Mouse (Mus musculus): Measurements from ENCODE around the gene Strip1.

Strip1 gene

GRCm38 (mm10) chr3:107628551-107628950, 2.9 kb downstream of the Strip1 start:
- DNase-seq (ENCODE audit: low read depth in 1 of 2, low spot score in 2 of 2) = no peak

DNA sequence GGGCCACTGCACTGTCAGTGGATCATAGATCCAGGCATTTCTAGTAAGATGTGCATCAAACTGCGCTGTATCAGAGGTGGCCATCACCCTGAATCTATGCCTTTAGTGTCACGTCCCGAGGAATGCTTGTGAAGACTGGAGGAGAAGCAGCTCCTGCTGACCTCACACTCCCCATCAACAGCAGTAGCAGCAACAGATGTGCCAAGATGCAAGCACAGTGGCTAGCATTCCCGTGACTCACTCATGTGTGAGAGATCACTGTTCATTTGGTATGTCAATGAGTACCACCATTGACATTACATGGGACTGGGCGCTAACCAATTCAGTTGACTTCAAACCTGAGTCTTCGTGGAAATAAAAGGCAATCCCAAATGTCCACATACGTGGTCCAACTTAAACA, 3.9 kb downstream of the Strip1 start:
- DNase-seq (ENCODE audit: low read depth in 1 of 2, low spot score in 2 of 2) = no peak

- no peak for DNase-seq (ENCODE audit: low read depth in 1 of 2, low spot score in 2 of 2)
These were observed 4.7 kb downstream of the Strip1 start for GRCm38 (mm10) chr3:107626751-107627150.

GRCm38 (mm10) chr3:107625536-107625935, 6.0 kb downstream of the Strip1 start:
- DNase-seq (ENCODE audit: low read depth in 1 of 2, low spot score in 2 of 2) = no peak

DNA sequence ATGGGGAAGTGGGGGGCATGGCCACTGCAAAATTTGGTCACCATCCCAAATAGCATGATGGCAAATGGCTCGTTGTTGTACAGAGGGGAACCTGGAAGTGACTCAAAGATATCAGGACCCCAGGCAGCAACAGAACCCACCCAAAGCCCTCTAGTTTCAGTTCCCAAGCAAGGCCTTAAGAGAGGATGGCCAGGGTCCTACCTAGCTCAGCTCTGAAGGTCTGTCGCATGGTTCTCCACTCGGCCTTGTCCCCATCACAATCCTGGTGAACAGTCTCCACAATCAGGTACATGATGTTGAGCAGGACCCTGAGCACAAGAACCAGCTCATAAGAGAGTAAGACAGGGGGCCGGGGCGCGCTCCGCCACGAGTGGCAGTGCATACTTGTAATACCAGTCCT, 7.1 kb downstream of the Strip1 start:
- DNase-seq (ENCODE audit: low read depth in 1 of 2, low spot score in 2 of 2) = no peak

DNA sequence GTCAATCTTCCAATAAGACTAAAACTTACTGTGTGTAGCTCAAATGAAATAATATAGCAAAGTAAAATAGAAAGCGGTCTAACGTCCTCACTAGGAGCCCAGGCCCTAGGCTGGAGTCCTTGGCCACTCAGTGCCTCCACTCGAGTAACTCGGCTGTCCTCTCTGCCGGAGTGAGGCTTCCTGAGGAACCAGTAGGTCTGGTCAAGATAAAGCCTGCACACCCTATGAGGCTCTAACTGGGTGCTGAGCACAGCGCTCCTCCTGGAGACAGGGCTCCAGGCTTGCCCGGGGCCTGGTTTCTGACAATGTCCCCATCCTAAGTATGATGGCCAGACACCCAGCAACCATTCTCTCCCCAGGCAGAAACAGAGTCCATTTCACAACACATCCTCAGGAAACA, 9.0 kb downstream of the Strip1 start:
- DNase-seq (ENCODE audit: low read depth in 1 of 2, low spot score in 2 of 2) = no peak

- DNase-seq (ENCODE audit: low read depth in 1 of 2, low spot score in 2 of 2) = no peak
These were observed 10.0 kb downstream of the Strip1 start for GRCm38 (mm10) chr3:107621286-107622075.

GRCm38 (mm10) chr3:107619911-107620310, 11.6 kb downstream of the Strip1 start:
- DNase-seq (ENCODE audit: low read depth in 1 of 2, low spot score in 2 of 2) = no peak

DNA sequence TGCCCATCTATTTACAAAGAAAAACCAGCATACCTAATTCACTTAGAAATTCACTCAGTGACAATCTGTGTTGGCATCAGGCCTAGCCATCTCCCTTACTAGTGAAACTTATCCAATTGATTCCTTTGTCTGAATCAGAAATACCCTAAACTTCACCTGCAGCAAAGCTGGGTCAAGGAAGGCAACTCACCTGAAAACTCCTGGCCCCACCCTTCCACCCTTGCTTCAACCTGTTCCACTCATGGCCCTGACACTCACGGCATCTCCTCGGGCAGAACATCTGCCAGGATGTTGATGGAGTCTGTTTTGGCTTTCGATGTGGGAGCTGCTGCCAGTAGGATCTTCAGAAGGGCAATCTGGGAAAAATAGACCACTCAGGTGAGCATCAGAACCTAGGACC, 13.7 kb downstream of the Strip1 start:
- no peak for DNase-seq (ENCODE audit: low read depth in 1 of 2, low spot score in 2 of 2)

DNA sequence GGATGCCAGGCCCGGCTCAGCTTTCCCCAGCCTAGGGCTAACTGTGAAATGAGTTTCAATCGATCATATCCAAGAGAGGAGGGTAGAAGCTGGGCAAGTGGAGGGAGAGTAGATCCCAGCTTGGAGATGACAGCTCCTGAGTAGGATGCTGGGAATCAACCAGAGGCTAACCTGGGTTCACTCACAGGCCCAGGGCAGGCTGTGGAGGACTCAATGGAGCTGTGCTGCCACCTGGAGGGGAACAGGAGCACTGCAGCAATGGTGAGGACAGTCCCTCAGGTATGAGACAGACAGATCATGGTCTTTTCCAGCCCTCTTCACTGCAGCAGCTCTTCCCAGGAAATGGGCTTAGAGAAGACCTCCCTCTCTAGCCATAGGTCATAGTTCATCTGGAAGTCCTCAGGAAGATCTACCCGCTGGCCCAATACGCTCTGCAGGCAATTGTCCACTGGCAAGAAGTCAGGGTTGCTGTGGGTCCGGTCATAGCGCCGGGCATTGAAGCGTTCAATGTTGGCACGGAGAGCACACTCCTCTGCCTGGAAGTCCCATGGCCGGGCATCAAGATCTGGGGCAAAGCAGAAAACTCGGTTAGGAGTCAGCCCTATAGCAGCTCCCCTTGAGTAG, 18.5 kb downstream of the Strip1 start:
- DNase-seq (ENCODE audit: low read depth in 1 of 2, low spot score in 2 of 2) = peak; percentile 18 to 31

DNA sequence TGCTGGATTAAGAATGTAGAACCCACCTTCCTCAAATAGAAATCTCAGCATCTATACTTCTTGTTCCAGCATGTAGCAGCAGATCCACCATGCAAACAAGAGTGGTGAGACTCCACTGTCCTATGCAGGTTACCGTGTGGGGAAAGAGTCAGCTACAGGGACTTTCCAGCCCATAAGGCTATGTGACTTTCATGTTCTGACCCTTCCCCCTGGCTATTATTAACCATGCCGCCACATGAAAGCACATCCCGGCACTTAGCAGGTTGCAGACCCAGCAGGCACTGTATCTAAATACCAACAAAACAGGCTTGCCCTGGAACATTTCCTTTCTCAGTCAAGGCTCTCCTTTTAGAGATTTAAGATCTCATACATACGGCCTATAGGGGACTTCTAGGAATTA, 20.1 kb downstream of the Strip1 start:
- DNase-seq (ENCODE audit: low read depth in 1 of 2, low spot score in 2 of 2) = no peak

DNA sequence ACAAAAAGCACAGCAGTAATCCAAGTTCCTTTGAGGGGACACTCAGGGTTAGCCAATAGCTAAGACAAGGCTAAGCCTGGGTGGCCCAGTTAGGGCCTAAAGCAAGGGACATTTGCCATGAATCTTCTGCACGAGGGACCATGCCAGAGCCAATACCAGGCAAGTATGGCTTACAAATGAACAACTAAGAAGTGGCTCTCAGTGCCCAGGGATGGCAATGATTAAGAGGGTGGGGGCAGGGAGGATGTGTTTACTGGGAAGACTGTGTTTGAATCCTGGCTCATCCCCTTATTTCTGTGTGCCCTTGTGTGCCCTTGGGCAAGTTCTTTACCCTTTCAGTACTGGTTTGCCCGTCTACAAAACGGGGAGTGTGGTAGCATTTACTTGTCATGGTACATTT, 22.1 kb downstream of the Strip1 start:
- no peak for DNase-seq (ENCODE audit: low read depth in 1 of 2, low spot score in 2 of 2)

DNA sequence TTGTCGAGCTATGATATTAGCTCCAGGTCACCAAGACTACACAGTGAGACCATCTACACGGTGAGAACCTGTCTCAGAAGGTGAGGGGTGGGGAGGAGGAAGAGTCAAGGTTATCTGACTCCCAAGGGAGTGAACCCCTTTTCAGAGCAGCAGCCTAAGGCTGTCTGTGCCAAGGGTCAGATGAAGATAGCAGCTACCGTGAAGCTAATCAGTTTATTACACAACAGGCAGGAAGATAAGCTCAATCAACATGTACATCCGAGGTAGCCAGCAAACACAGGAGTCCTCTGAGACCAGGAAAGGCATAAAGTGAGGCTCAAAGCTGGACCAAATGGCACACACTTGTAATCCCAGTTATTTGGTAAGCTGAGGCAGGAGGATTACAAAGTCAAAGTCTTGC, 22.7 kb downstream of the Strip1 start:
- no peak for DNase-seq (ENCODE audit: low read depth in 1 of 2, low spot score in 2 of 2)

DNA sequence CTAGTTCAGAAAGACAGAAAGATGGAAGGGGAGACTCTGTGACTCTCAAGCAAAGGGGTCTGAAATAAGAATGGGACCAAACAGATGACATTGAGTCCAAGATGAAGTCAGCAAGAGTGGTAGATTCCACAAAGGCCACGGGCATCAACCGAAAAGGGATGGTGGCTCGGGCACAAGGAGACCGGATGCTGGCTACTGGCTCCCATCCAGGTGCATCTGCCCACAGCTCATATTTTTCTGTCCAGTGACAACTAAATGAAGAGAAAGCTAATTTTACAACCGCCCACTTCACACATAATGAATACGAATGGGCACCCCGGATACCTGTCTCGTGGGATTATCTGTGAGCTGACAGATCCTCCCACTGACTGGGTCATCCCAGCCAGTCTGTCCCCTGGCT, 24.3 kb downstream of the Strip1 start:
- DNase-seq (ENCODE audit: low read depth in 1 of 2, low spot score in 2 of 2) = no peak

DNA sequence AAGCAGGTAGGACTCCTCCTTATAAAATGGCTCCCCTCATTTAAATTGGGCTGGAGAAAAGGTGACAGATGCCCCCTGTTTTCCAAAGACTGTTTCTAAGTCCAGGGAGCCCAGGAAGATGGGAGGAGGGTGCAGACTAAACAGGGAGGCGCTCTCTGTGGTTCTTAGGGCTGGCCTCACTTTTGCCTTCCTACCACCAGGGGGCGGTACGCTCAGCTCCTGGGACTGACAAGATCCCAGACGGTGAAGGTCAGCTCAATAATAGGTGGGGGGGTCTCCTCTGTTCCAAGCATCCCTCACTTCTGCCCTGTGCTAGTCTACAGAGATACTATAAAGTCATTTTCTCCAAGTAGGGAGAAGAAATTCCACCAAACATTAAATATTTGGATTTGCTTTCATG, 26.2 kb downstream of the Strip1 start:
- peak in 1 of 2 experiments; percentile 24 for DNase-seq (ENCODE audit: low read depth in 1 of 2, low spot score in 2 of 2)

DNA sequence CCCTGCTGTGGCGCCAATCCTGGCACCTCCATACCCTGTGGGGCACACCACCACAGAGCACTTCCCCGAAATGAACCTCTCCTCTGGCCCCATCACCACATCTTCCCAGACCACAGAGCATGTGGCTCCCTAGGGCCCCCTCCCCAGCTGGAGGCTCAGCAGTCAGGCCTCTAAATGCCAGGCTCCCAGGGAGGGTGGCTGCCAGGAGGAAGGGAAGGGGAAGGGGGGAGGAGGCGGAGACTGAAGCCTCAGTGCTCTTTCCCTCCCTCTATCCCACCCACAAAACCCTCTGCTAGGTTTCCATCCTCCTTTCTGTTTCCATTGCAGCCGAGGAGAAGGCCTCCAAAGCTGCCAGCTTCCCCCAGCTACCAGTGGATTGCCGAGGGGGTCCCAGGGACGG, 31.4 kb downstream of the Strip1 start:
- no peak for DNase-seq (ENCODE audit: low read depth in 1 of 2, low spot score in 2 of 2)

- DNase-seq (ENCODE audit: low read depth in 1 of 2, low spot score in 2 of 2) = no peak
These were observed 33.7 kb downstream of the Strip1 start for GRCm38 (mm10) chr3:107597586-107598389.

DNA sequence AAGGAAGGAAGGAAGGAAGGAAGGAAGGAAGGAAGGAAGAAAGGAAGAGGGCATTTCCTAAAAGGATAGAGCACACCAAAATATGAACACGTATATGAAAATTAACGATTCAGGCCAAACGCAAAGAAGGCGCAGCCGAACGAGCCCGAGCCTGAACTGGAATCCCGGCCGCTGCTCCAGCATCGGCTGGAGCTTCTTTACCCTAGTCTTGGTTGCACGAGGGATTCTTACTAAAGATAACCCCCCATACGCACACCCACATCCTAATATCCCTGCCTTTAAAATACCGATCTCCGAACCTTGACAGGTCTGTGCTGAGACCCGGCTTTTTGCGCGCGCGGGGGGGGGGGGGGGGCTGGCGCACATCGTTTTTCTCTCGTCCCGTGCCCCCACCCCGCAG, 34.4 kb downstream of the Strip1 start:
- DNase-seq (ENCODE audit: low read depth in 1 of 2, low spot score in 2 of 2) = no peak

GRCm38 (mm10) chr3:107596559-107596958, 34.9 kb downstream of the Strip1 start:
- DNase-seq (ENCODE audit: low read depth in 1 of 2, low spot score in 2 of 2) = no peak

GRCm38 (mm10) chr3:107595938-107596461, 35.5 kb downstream of the Strip1 start:
- DNase-seq (ENCODE audit: low read depth in 1 of 2, low spot score in 2 of 2) = no peak

DNA sequence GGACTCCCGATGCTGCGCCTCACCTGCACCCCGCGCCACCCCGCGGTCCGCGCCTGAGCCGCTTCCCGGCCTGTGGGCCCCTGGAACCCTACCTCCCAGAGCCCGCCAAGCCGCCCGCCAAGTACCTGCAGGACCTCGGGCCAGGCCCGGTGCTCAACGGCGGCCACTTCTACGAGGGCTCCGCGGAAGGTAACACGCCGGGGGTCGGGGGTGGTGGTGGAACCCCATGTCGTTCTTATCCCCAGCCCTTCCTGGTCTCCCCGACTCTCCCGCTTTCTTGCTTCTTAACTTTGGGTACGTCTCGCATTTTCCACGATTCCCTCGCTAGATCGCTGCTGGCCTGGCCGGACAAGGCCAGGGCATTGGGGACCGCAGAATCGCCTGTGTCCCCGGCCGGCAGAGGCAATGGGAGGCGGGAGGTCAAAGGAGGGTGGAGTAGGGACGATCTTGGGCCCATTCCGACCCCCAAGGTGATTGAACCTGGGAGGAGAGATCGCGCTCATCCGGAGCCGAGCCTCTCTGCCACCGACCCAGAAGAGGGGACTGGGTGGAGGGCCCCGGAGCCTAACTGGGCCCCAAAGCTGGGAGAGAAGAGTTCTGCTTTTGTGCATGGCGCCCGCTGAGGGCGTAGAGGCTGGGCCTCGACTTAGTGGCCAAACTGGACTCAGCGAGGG, 36.1 kb downstream of the Strip1 start:
- DNase-seq (ENCODE audit: low read depth in 1 of 2, low spot score in 2 of 2) = no peak
